Mouse (Mus musculus) midbrain, embryonic 16.5 days (tissue): ENCODE data around the gene Pfkl. TPM values are rescaled to one million over a fixed set of nuclear protein-coding genes. Genes with fewer than 3 reads are reported as not detected.
"Not testable (repeated sequence)": the region's sequence is repeated elsewhere in the genome, so short reads cannot be mapped to it uniquely, and the experiment has no call there.

ENCODE experiments used
- ATAC-seq: fragments of 200-750 bp; cut with Nextera tagmentation; 2 replicates; pipeline ENCODE4 v1.8.0; 2017; ENCODE audit warnings: moderate TSS enrichment
- H3K27ac ChIP-seq: fragments of 300-500 bp; sonication (generic); 2 replicates; pipeline ENCODE4 v1.5.1; 2014; ENCODE audit warnings: mild to moderate bottlenecking, low read length, mixed read lengths
- H3K27me3 ChIP-seq: fragments of 300-500 bp; sonication (generic); 2 replicates; pipeline ENCODE4 v1.6.1; 2014; ENCODE audit warnings: low read depth, low read length, mixed read lengths; ENCODE audit not compliant: control insufficient read depth, insufficient read depth
- H3K36me3 ChIP-seq: fragments of 300-500 bp; sonication (generic); 2 replicates; pipeline ENCODE4 v1.6.1; 2014; ENCODE audit warnings: mild to moderate bottlenecking, low read length, moderate library complexity, mixed read lengths; ENCODE audit not compliant: control insufficient read depth, insufficient read depth
- H3K4me1 ChIP-seq: fragments of 300-500 bp; sonication (generic); 2 replicates; pipeline ENCODE4 v1.6.1; 2014; ENCODE audit warnings: mild to moderate bottlenecking, low read length, mixed read lengths; ENCODE audit not compliant: control insufficient read depth, insufficient read depth
- H3K4me2 ChIP-seq: fragments of 300-500 bp; sonication (generic); 2 replicates; pipeline ENCODE4 v1.6.1; 2014; ENCODE audit warnings: mild to moderate bottlenecking, low read length, mixed read lengths
- H3K4me3 ChIP-seq: fragments of 300-500 bp; sonication (generic); 2 replicates; pipeline ENCODE4 v1.5.1; 2014; ENCODE audit warnings: low read depth, mild to moderate bottlenecking, low read length, moderate library complexity, mixed read lengths
- H3K9ac ChIP-seq: fragments of 300-500 bp; sonication (generic); 2 replicates; pipeline ENCODE4 v1.6.1; 2014; ENCODE audit warnings: low read depth, low read length, mixed read lengths
- H3K9me3 ChIP-seq: fragments of 300-500 bp; sonication (generic); replicated peaks from 2 replicates; pipeline ENCODE4 v1.6.1; 2014; ENCODE audit warnings: mild to moderate bottlenecking, low read length, mixed read lengths; ENCODE audit not compliant: control insufficient read depth, poor library complexity, severe bottlenecking
- WGBS: fragments of 180-500 bp; shearing (Covaris S2); extraction: QIAGEN DNeasy Blood & Tissue Kit; methylation state at CpG from one replicate; pipeline ENCODE4 v1.1.7; 2014; 5-methylcytosine and 5-hydroxymethylcytosine counted together
- polyA plus RNA-seq: library from polyadenylated mRNA; unstranded; fragments of >200 nt; fragmentation: Nextera tagmentation; extraction: Ambion mirVana; gene quantifications from 2 replicates; pipeline ENCODE4 v1.2.1, GENCODE M21; 2015

Gene Pfkl
- polyA plus RNA-seq, 1 experiment from 2014 or later: 133 TPM

- H3K9me3 ChIP-seq: no peaks in the 10 kb centered on the region
- no peak; the same call in 1 of the 2 replicates for ATAC-seq
- WGBS: 65% methylated on average over 14 of the region's 14 CpGs
Observed at GRCm38 (mm10) chr10:78042697-78043405, 33.0 kb upstream of the Pfkl start.

GRCm38 (mm10) chr10:78042096-78042495 is 32.2 kb upstream of the Pfkl start:
- WGBS: 81% methylated on average over 7 of the region's 7 CpGs
- ATAC-seq: no peak

More at GRCm38 (mm10) chr10:78042697-78043405, 33.0 kb upstream of the Pfkl start:
- Histone ChIP-seq H3K4me3 (peak overlapping the region; percentile 26), H3K4me2 (peak overlapping the region; percentile 60), H3K36me3 (no peaks in the 10 kb centered on the region), H3K27me3 (no peaks in the 10 kb centered on the region), H3K9ac (peak overlapping the region; percentile 50), H3K27ac (no peak overlapping the region), H3K4me1 (no peaks in the 10 kb centered on the region)

DNA sequence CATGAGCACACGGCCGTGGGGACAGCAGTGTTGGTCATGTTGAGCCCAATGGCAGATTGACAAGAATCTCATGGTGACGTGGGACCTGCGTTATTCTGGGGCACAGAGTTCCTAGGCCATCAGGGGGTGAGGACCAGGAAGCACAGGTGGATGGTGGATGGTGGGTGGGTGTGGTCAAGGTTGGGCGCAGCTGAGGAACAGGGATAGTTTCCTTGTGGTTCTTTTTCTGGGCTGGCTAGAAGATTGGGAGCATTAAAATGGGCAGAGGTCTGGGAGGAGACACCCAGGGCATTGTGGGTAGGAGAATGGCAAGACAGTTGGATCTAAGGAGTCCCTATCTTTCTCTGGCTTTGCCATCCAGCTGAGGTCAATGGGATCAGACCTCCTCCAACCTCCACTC is 31.8 kb upstream of the Pfkl start, which contains the start of gene Dnmt3l:
Dnmt3l (plus strand) TSS at position 301 of the 400 bp plus-strand sequence.
- no peak for ATAC-seq

More at GRCm38 (mm10) chr10:78042096-78042495, 32.2 kb upstream of the Pfkl start:
- no peak overlapping the region for H3K4me3 ChIP-seq
- H3K36me3 ChIP-seq: no peaks in the 10 kb centered on the region
- no peaks in the 10 kb centered on the region for H3K27me3 ChIP-seq
- no peak overlapping the region for H3K9ac ChIP-seq
- no peaks in the 10 kb centered on the region for H3K4me1 ChIP-seq
- no peak overlapping the region for H3K4me2 ChIP-seq
- H3K9me3 ChIP-seq: no peaks in the 10 kb centered on the region
- H3K27ac ChIP-seq: no peak overlapping the region

GRCm38 (mm10) chr10:78037139-78037538 is 27.3 kb upstream of the Pfkl start:
- ATAC-seq: no peak
- no peak overlapping the region for H3K4me2 ChIP-seq
- no peaks in the 10 kb centered on the region for H3K4me1 ChIP-seq
- WGBS: 86% methylated on average over 4 of the region's 4 CpGs
- H3K27me3 ChIP-seq: no peaks in the 10 kb centered on the region
- no peaks in the 10 kb centered on the region for H3K36me3 ChIP-seq
- H3K27ac ChIP-seq: no peak overlapping the region
- no peak overlapping the region for H3K9ac ChIP-seq
- no peak overlapping the region for H3K4me3 ChIP-seq
- H3K9me3 ChIP-seq: no peaks in the 10 kb centered on the region

More for the DNA sequence above, 31.8 kb upstream of the Pfkl start, which contains the start of gene Dnmt3l:
- no peak within 1 kb of the TSS for H3K27ac ChIP-seq
- H3K4me1 ChIP-seq: no peaks in the 10 kb centered on the region
- 91% methylated on average over 5 of the region's 5 CpGs for WGBS
- H3K36me3 ChIP-seq: no peaks in the 10 kb centered on the region
- H3K9ac ChIP-seq: no peak within 1 kb of the TSS
- no peaks in the 10 kb centered on the region for H3K9me3 ChIP-seq
- H3K4me2 ChIP-seq: no peak within 1 kb of the TSS
- no peaks in the 10 kb centered on the region for H3K27me3 ChIP-seq
- H3K4me3 ChIP-seq: no peak within 1 kb of the TSS

DNA sequence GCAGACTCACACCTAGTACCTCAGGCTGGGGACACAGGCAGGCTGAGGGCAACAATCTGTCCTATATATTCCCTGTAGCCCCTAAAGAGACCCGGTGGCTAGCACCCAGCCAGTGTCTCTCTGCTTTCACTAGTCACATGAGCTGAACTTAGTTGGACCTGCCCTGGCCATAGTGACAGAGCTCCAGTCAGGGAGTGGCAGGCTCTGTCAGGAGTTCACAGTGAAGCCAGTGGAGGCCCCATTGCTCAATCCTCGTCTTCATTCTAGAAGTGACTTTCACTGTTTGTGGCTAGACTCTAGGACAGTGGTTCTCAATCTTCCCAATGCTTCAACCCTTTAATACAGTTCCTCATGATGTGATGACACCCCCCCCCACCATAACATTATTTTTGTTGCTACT is 22.1 kb upstream of the Pfkl start:
- Histone ChIP-seq H3K36me3 (no peaks in the 10 kb centered on the region), H3K4me3 (no peak overlapping the region), H3K27me3 (no peaks in the 10 kb centered on the region), H3K4me1 (no peaks in the 10 kb centered on the region), H3K9me3 (no peaks in the 10 kb centered on the region), H3K27ac (no peak overlapping the region), H3K4me2 (no peak overlapping the region), H3K9ac (no peak overlapping the region)
- no peak for ATAC-seq
- WGBS: 81% methylated on average over 2 of the region's 2 CpGs

GRCm38 (mm10) chr10:78029080-78029479 is 19.2 kb upstream of the Pfkl start:
- Histone ChIP-seq H3K27ac (no peak overlapping the region), H3K4me2 (no peak overlapping the region), H3K4me3 (no peak overlapping the region), H3K9me3 (no peaks in the 10 kb centered on the region), H3K36me3 (no peaks in the 10 kb centered on the region), H3K4me1 (no peaks in the 10 kb centered on the region), H3K27me3 (no peaks in the 10 kb centered on the region), H3K9ac (no peak overlapping the region)
- 91% methylated on average over 1 of the region's 1 CpGs for WGBS
- no peak for ATAC-seq

DNA sequence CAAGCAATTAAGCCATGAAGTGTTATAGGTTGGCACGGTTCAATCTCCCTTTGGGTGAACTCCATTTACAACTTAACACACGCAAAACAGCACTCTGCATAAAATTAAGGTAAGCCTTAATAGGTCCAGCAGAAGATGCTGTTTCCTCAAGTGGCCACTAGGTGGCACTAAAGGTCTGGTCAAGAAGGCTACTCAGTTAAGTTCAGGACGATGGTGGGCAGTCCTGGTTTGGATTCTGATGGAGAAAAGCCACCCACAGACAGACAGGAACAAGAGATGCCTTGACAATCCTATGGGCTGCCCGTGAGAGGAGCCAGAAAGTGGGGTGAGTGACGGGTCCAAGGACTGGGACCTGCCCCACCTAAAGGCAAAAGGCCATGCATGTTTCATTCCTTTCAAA is 18.2 kb upstream of the Pfkl start:
- WGBS: 2% methylated on average over 5 of the region's 5 CpGs
- Histone ChIP-seq H3K9me3 (no peaks in the 10 kb centered on the region), H3K4me1 (no peaks in the 10 kb centered on the region), H3K4me2 (no peak overlapping the region), H3K9ac (no peak overlapping the region), H3K4me3 (no peak overlapping the region), H3K27ac (no peak overlapping the region), H3K36me3 (no peaks in the 10 kb centered on the region), H3K27me3 (no peaks in the 10 kb centered on the region)
- ATAC-seq: peak; percentile 86

GRCm38 (mm10) chr10:78025453-78025852 is 15.6 kb upstream of the Pfkl start:
- not testable (repeated sequence) for H3K9ac ChIP-seq, H3K4me2 ChIP-seq, H3K27ac ChIP-seq, ATAC-seq, H3K9me3 ChIP-seq, H3K4me1 ChIP-seq, H3K36me3 ChIP-seq, H3K27me3 ChIP-seq, H3K4me3 ChIP-seq
- 74% methylated on average over 6 of the region's 8 CpGs for WGBS

GRCm38 (mm10) chr10:78019984-78020383 is 10.1 kb upstream of the Pfkl start:
- H3K4me2 ChIP-seq, H3K9me3 ChIP-seq, H3K36me3 ChIP-seq, H3K4me1 ChIP-seq, H3K27ac ChIP-seq, ATAC-seq, H3K4me3 ChIP-seq, H3K27me3 ChIP-seq, H3K9ac ChIP-seq: not testable (repeated sequence)
- WGBS: 98% methylated on average over 6 of the region's 11 CpGs
